Mouse (Mus musculus) heart, adult 2 months (tissue): ENCODE data around the gene Ifngr1.

Experiments
- CTCF ChIP-seq: fragments of 200-600 bp; IDR thresholded peaks from 2 replicates; pipeline ENCODE4 v1.8.1; 2022; ENCODE audit warnings: antibody characterized with exemption, mild to moderate bottlenecking, moderate library complexity
- EP300 ChIP-seq: fragments of 200-500 bp; IDR thresholded peaks from 2 replicates; pipeline ENCODE4 v1.6.1; 2011; ENCODE audit warnings: low read depth, low read length, control low read depth; ENCODE audit not compliant: insufficient read depth
- POLR2A ChIP-seq: fragments of 200-500 bp; IDR thresholded peaks from 2 replicates; pipeline ENCODE4 v1.6.1; 2011; ENCODE audit warnings: mild to moderate bottlenecking, low read depth, low read length, control low read depth; ENCODE audit not compliant: insufficient read depth

GRCm38 (mm10) chr10:19567481-19567880 is 24.3 kb upstream of the Ifngr1 start:
- TF ChIP-seq CTCF (no peak), POLR2A (no peak), EP300 (no peak)
